Mouse (Mus musculus) megakaryocyte-erythroid progenitor cell, adult 5-6 weeks (primary cell): ENCODE measurements around the gene Ptbp3. TPM values are rescaled to one million over a fixed set of nuclear protein-coding genes. Genes with fewer than 3 reads are reported as not detected.

Source experiments
- ATAC-seq: replicated peaks from 2 replicates; pipeline ENCODE4 v1.8.0; 2016; ENCODE audit warnings: mild to moderate bottlenecking, inconsistent platforms; ENCODE audit not compliant: severe bottlenecking, poor library complexity, low FRiP score, low TSS enrichment
- total RNA-seq, 2 experiments: library from RNA; stranded (forward) in 1 of 2; stranded (reverse) in 1 of 2; fragments of 200-1000, 215-1000 nt in 1 of 2; fragments of >200 nt in 1 of 2; fragmentation: Nextera tagmentation in 1 of 2; gene quantifications; 2 replicates each; pipeline ENCODE4 v1.2.3; 2014 to 2017

The Ptbp3 gene
- total RNA-seq, 2 experiments from 2014 or later, result 153 to 175 TPM

- ATAC-seq, result no peak
Observed at GRCm38 (mm10) chr4:59445516-59445915, 103.6 kb downstream of the Ptbp3 start.

- no peak for ATAC-seq
Observed at GRCm38 (mm10) chr4:59444994-59445393, 104.2 kb downstream of the Ptbp3 start.

GRCm38 (mm10) chr4:59444085-59444484 lies 105.1 kb downstream of the Ptbp3 start:
- no peak for ATAC-seq

GRCm38 (mm10) chr4:59441265-59441664 lies 107.9 kb downstream of the Ptbp3 start:
- ATAC-seq, result no peak

GRCm38 (mm10) chr4:59439960-59440359 lies 109.2 kb downstream of the Ptbp3 start:
- peak; percentile 71 for ATAC-seq

GRCm38 (mm10) chr4:59439041-59439440 lies 110.1 kb downstream of the Ptbp3 start:
- ATAC-seq, result no peak

- peak; percentile 78 for ATAC-seq
Observed at GRCm38 (mm10) chr4:59437990-59438854, 110.9 kb downstream of the Ptbp3 start, which contains the start of gene Susd1. TSS of gene Susd1 (minus strand) at chr4:59438633.

GRCm38 (mm10) chr4:59435951-59436350 lies 113.2 kb downstream of the Ptbp3 start:
- no peak for ATAC-seq

GRCm38 (mm10) chr4:59434039-59434438 lies 115.1 kb downstream of the Ptbp3 start:
- ATAC-seq, result no peak

GRCm38 (mm10) chr4:59429128-59429527 lies 120.0 kb downstream of the Ptbp3 start:
- ATAC-seq, result peak; percentile 64; the same call in 1 of the 2 replicates

GRCm38 (mm10) chr4:59426429-59426828 lies 122.7 kb downstream of the Ptbp3 start:
- ATAC-seq, result no peak

- ATAC-seq, result no peak
Observed at GRCm38 (mm10) chr4:59422808-59423207, 126.4 kb downstream of the Ptbp3 start.

GRCm38 (mm10) chr4:59422025-59422783 lies 127.0 kb downstream of the Ptbp3 start:
- ATAC-seq, result no peak

Other genes with a start within 250 kb of the Ptbp3 start
- gene Susd1, start 110.7 kb downstream of the Ptbp3 start, total RNA-seq (2014; fragmentation: Nextera tagmentation), result 55.2 and 83.7 TPM in 2 replicates
- 91.5 and 118 TPM in 2 replicates for gene Susd1, start 110.7 kb downstream of the Ptbp3 start, total RNA-seq (2017)
- gene Hsdl2, start 32.2 kb upstream of the Ptbp3 start, total RNA-seq (2014; fragmentation: Nextera tagmentation), result 28.3 and 35.5 TPM in 2 replicates
- gene Hsdl2, start 32.2 kb upstream of the Ptbp3 start, total RNA-seq (2017), result 48.3 and 54.6 TPM in 2 replicates
- gene E130308A19Rik, start 76.8 kb upstream of the Ptbp3 start, total RNA-seq (2014; fragmentation: Nextera tagmentation), result 24.1 and 39.1 TPM in 2 replicates
- gene E130308A19Rik, start 76.8 kb upstream of the Ptbp3 start, total RNA-seq (2017), result 9.6 and 17.0 TPM in 2 replicates